Mouse (Mus musculus) cortical plate, adult 2 months (tissue): Measurements from ENCODE around the gene Mdh2. TPM values are rescaled to one million over a fixed set of nuclear protein-coding genes. Genes with fewer than 3 reads are reported as not detected.

Experiments used
- H3K27ac ChIP-seq: fragments of 200-500 bp; 2 replicates; pipeline ENCODE4 v1.5.1; 2012; ENCODE audit warnings: low read length, control low read depth, inconsistent platforms; ENCODE audit not compliant: insufficient read depth
- H3K4me1 ChIP-seq: fragments of 200-500 bp; 2 replicates; pipeline ENCODE4 v1.6.1; 2011; ENCODE audit warnings: low read length; ENCODE audit not compliant: control insufficient read depth, insufficient read depth
- H3K4me3 ChIP-seq: fragments of 200-500 bp; 2 replicates; pipeline ENCODE4 v1.5.1; 2011; ENCODE audit warnings: mild to moderate bottlenecking, low read length, control low read depth; ENCODE audit not compliant: insufficient read depth
- CTCF ChIP-seq: fragments of 200-500 bp; IDR thresholded peaks from 2 replicates; pipeline ENCODE4 v1.5.1; 2011; ENCODE audit warnings: mild to moderate bottlenecking, control low read depth, low read length; ENCODE audit not compliant: insufficient read depth; ENCODE audit errors: extremely low read depth
- POLR2A ChIP-seq: fragments of 200-500 bp; IDR thresholded peaks from 2 replicates; pipeline ENCODE4 v1.6.1; 2011; ENCODE audit warnings: mild to moderate bottlenecking, low read length, control low read depth; ENCODE audit not compliant: insufficient read depth; ENCODE audit errors: extremely low read depth
- polyA plus RNA-seq: library from polyadenylated mRNA; depleted of rRNA; stranded (reverse); fragments of >200 nt; gene quantifications from 2 replicates; pipeline ENCODE4 v1.2.3, GENCODE M21; 2012; rRNA removed

Gene Mdh2
- polyA plus RNA-seq, result 486 and 499 TPM in 2 replicates

- peak within 1 kb of the TSS; percentile 84 for H3K27ac ChIP-seq
Measured at GRCm38 (mm10) chr5:135778471-135779445, at the start of gene Mdh2. Gene Mdh2, plus strand, starts transcription at chr5:135778480.

GRCm38 (mm10) chr5:135729351-135729750 is 48.9 kb upstream of the Mdh2 start:
- Histone ChIP-seq H3K4me3 (no peak overlapping the region), H3K27ac (no peak overlapping the region), H3K4me1 (peaks cover 4% of the 10 kb centered on the region; the same call in 1 of the 2 replicates)
- TF ChIP-seq CTCF (no peak), POLR2A (no peak)

More at GRCm38 (mm10) chr5:135778471-135779445, at the start of gene Mdh2:
- Histone ChIP-seq H3K4me1 (peaks cover 5% of the 10 kb centered on the region; the same call in 1 of the 2 replicates), H3K4me3 (peak within 1 kb of the TSS; percentile 92)
- TF ChIP-seq CTCF (no peak), POLR2A (peak; percentile 98)

GRCm38 (mm10) chr5:135730278-135730677 is 48.0 kb upstream of the Mdh2 start:
- TF ChIP-seq CTCF (no peak), POLR2A (no peak)
- Histone ChIP-seq H3K27ac (no peak overlapping the region), H3K4me1 (peaks cover 2% of the 10 kb centered on the region; the same call in 1 of the 2 replicates), H3K4me3 (no peak overlapping the region)

GRCm38 (mm10) chr5:135730916-135731315 is 47.4 kb upstream of the Mdh2 start:
- H3K27ac ChIP-seq, result no peak overlapping the region
- TF ChIP-seq CTCF (no peak), POLR2A (no peak)
- peaks cover under 1% of the 10 kb centered on the region; the same call in 1 of the 2 replicates for H3K4me1 ChIP-seq
- no peak overlapping the region for H3K4me3 ChIP-seq

- no peak overlapping the region for H3K4me3 ChIP-seq
- H3K4me1 ChIP-seq, result no peaks in the 10 kb centered on the region
- no peak overlapping the region for H3K27ac ChIP-seq
- TF ChIP-seq CTCF, result no peak
- no peak for TF ChIP-seq POLR2A
Measured at GRCm38 (mm10) chr5:135731322-135731721, 47.0 kb upstream of the Mdh2 start.

GRCm38 (mm10) chr5:135733071-135733470 is 45.2 kb upstream of the Mdh2 start:
- TF ChIP-seq CTCF (no peak), POLR2A (no peak)
- Histone ChIP-seq H3K4me1 (no peaks in the 10 kb centered on the region), H3K27ac (no peak overlapping the region), H3K4me3 (no peak overlapping the region)

GRCm38 (mm10) chr5:135734057-135734680 is 44.1 kb upstream of the Mdh2 start:
- Histone ChIP-seq H3K27ac (no peak overlapping the region), H3K4me3 (no peak overlapping the region), H3K4me1 (no peaks in the 10 kb centered on the region)
- TF ChIP-seq POLR2A, result no peak

- TF ChIP-seq CTCF (no peak), POLR2A (no peak)
- Histone ChIP-seq H3K4me3 (no peak overlapping the region), H3K4me1 (no peaks in the 10 kb centered on the region), H3K27ac (no peak overlapping the region)
Measured at GRCm38 (mm10) chr5:135735741-135736140, 42.5 kb upstream of the Mdh2 start.

- H3K4me1 ChIP-seq, result no peaks in the 10 kb centered on the region
- TF ChIP-seq CTCF, result no peak
- no peak for TF ChIP-seq POLR2A
Measured at GRCm38 (mm10) chr5:135736544-135736943, 41.7 kb upstream of the Mdh2 start.

GRCm38 (mm10) chr5:135737154-135737553 is 41.1 kb upstream of the Mdh2 start:
- Histone ChIP-seq H3K4me3 (no peak overlapping the region), H3K4me1 (no peaks in the 10 kb centered on the region), H3K27ac (no peak overlapping the region)
- no peak for TF ChIP-seq POLR2A
- peak; percentile 42 for TF ChIP-seq CTCF

More at GRCm38 (mm10) chr5:135736544-135736943, 41.7 kb upstream of the Mdh2 start:
- Histone ChIP-seq H3K4me3 (no peak overlapping the region), H3K27ac (no peak overlapping the region)

GRCm38 (mm10) chr5:135738266-135738665 is 40.0 kb upstream of the Mdh2 start:
- TF ChIP-seq CTCF (no peak), POLR2A (no peak)
- H3K27ac ChIP-seq, result no peak overlapping the region
- H3K4me1 ChIP-seq, result 0 out of 2 replicates have a peak, but pooled peaks cover 2% of the 10 kb centered on the region
- H3K4me3 ChIP-seq, result no peak overlapping the region
